Mouse (Mus musculus): ENCODE data around the gene Stxbp3.

The Stxbp3 gene

GRCm38 (mm10) chr3:108744060-108744459, 96.3 kb downstream of the Stxbp3 start:
- peaks cover 8% of the 10 kb centered on the region for H3K27me3 ChIP-seq (ENCODE audit: insufficient read depth, low read length)
- no peaks in the 10 kb centered on the region for H3K36me3 ChIP-seq (ENCODE audit: insufficient read depth, low read length)
- H3K9me3 ChIP-seq (ENCODE audit: low read length) = 0 out of 2 replicates have a peak, but pooled peaks cover 7% of the 10 kb centered on the region
- no peaks in the 10 kb centered on the region for H3K4me1 ChIP-seq (replicated peaks; ENCODE audit: low read depth, low read length)
- TF ChIP-seq POU5F1 (IDR thresholded peaks at IDR 0.05; ENCODE audit: borderline replicate concordance, low read length) = no peak
- no peak for TF ChIP-seq NANOG (IDR thresholded peaks at IDR 0.05; ENCODE audit: borderline replicate concordance, low read length)
- no peak for TF ChIP-seq CTCF (conservative IDR thresholded peaks at IDR 0.05; ENCODE audit: low read length)
- H3K4me3 ChIP-seq (replicated peaks; ENCODE audit: low read length) = no peak overlapping the region
